Mouse (Mus musculus) left cerebral cortex, postnatal 36 days (tissue): ENCODE measurements around the gene Ptbp2. TPM values are rescaled to one million over a fixed set of nuclear protein-coding genes. Genes with fewer than 3 reads are reported as not detected.

Source experiments
- DNase-seq, 2 experiments: peaks; one replicate each; pipeline ENCODE4 v3.0.0; 2021 to 2022; ENCODE audit warnings: low spot score in 2 of 2, mixed read lengths in 1 of 2
- intact Hi-C: fragments of 180-260 bp; cut with DNase I; formaldehyde crosslinking; loops from one replicate; pipeline ENCODE4 v1.15.1; 2025
- microRNA-seq: library from miRNA; unstranded; fragments of <30 nt; microRNA quantifications from one replicate; pipeline ENCODE4 v1.2.0, GENCODE M21; 2022
- total RNA-seq, 2 experiments: library from RNA; stranded (reverse); gene quantifications; 2 replicates each; pipeline ENCODE4 v1.2.3; 2021

Ptbp2 gene
- total RNA-seq, 2 experiments from 2014 or later: 96.9 to 109 TPM

DNA sequence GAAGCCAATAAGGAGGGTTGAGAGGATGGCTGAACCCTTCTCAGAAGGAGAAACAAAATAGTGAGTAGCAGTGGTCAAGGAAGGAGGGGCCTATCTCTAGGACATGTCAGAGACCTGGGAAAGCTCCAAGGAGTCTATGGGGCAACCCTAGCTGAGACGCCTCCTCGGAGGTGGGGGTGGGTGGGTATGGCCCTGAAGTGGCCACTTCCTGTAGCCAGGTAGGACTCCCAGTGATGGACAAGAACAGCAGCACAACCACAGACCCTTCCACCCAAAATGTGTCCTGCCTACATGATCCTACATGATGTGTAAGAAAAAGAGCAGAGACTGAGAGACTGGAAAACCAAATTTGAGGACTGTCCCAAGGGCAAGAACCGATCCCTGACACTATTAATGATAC is 72.8 kb downstream of the Ptbp2 start:
- DNase-seq: no peak
- intact Hi-C loops: no loop called here

DNA sequence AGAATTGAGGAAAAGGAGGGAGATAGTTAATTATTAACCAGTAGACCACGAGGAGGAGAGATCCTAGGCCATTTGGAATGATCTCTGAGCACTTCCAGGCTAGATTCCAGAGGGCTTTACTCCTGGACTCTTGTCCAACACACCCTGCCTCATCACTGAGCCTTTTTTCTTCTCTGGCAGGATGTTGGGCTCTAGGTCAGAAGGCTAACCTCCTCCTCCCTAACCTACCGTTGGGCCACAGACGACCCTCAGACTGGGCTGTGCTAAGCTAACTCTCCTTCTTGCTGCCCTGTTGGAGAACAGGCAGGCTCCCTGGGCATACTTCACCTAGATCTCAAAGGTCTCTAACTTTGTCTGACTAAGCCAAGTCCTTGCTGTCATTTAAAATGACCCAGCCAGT is 82.8 kb downstream of the Ptbp2 start:
- intact Hi-C loops: no loop called here
- no peak for DNase-seq

DNA sequence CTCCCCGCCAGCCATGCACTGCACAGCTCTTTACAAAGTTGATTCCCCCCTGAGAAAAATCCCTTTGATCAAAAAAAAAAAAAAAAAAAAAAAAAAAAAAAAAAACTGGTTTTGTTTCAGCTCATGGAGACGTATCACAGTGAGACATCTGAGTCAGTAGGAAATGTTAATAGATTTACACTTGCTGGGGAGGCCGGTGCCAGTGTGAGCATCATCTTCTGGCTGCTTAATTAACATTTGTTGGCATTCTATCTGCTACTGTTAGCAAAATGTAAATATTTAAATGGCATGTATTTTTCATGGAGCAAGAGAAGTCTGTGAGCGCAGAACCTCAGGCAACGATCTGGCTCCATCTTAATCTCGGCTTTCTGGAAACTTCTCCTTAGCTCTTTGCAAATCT is 99.5 kb downstream of the Ptbp2 start:
- intact Hi-C loops: no loop called here
- DNase-seq: no peak

Small RNAs within 50 kb of the gene (microRNA-seq; reads per million reads assigned to microRNA genes)
- not detected for gene Gm24744
